In the genomic region with DNA sequence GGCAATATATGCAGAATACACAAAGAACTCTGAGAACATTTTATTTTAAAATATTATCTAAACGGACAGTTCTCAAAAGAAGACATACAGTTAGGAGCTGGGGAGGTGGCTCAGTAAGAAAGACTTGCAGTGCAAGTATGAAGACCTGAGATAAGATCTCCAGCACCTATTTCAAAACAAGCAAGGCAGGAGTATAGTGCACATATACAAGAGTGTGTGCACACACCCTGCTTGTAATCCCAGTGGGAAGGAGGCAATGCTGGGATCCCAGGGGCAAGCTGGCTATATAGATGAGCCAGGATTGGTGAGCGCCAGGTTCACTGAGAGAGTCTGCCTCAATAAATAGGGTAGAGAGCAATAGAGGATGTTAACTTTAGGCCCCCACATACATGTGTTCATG, we compare ENCODE assay signal across 15 mouse cellular contexts.
"Had no signal": no experiment of that assay in that cellular context is flagged by ENCODE, and none has a peak within 500 bp of the region (broad histone marks: within the 10 kb centered on the region; RNA-seq: fewer than 3 reads in every experiment).

No protein-coding gene starts in this region.

- DNase-seq: retina, postnatal 1 day; right cerebral cortex, adult 18-20 months; right cerebral cortex, postnatal 14 days; right cerebral cortex, postnatal 25 days; right cerebral cortex, postnatal 4 days; spleen, adult 18-20 months; thymus, adult 2 months; thymus, postnatal 14 days; thymus, postnatal 25 days; thymus, postnatal 36 days; thymus, postnatal 4 days had no signal

- H3K36me3 ChIP-seq: neural tube, embryonic 15.5 days; stomach, embryonic 15.5 days had no signal

- H3K4me1 ChIP-seq: neural tube, embryonic 13.5 days; neural tube, embryonic 15.5 days had no signal

- H3K9ac ChIP-seq: neural tube, embryonic 13.5 days; neural tube, embryonic 15.5 days; stomach, embryonic 15.5 days had no signal

- H3K4me3 ChIP-seq: neural tube, embryonic 13.5 days; neural tube, embryonic 15.5 days; stomach, embryonic 15.5 days had no signal

- H3K27ac ChIP-seq: neural tube, embryonic 13.5 days; neural tube, embryonic 15.5 days; stomach, embryonic 15.5 days; stomach, postnatal 0 days had no signal

- H3K27me3 ChIP-seq: neural tube, embryonic 13.5 days; neural tube, embryonic 15.5 days; stomach, embryonic 15.5 days had no signal

- H3K9me3 ChIP-seq: neural tube, embryonic 15.5 days; stomach, embryonic 15.5 days had no signal

- H3K4me2 ChIP-seq: neural tube, embryonic 13.5 days; neural tube, embryonic 15.5 days; stomach, embryonic 15.5 days had no signal
